Mouse (Mus musculus) cerebellum, adult 2 months (tissue): ENCODE measurements around the gene Gm16485.

ENCODE experiments used
- CTCF ChIP-seq: fragments of 200-500 bp; IDR thresholded peaks from 2 replicates; pipeline ENCODE4 v1.5.1; 2011; ENCODE audit warnings: low read depth, mild to moderate bottlenecking, control low read depth, low read length, moderate library complexity, borderline replicate concordance; ENCODE audit not compliant: insufficient read depth
- POLR2A ChIP-seq: fragments of 200-500 bp; IDR thresholded peaks from 2 replicates; pipeline ENCODE4 v1.6.1; 2011; ENCODE audit warnings: low read length, control low read depth, borderline replicate concordance; ENCODE audit not compliant: insufficient read depth

GRCm38 (mm10) chr9:8970240-8970639, 1.4 kb upstream of the Gm16485 start:
- no peak for TF ChIP-seq CTCF
- TF ChIP-seq POLR2A = no peak
